Comparison of ENCODE assay signal across 23 mouse cellular contexts in genomic region chr10:64636760-64637159, GRCm38 (mm10).
DNase-seq lines count a peak whose midpoint lies in the region; ATAC-seq lines count a peak whose summit lies in the region.
"Had no signal": no experiment of that assay in that cellular context is flagged by ENCODE, and none has a peak within 500 bp of the region (broad histone marks: within the 10 kb centered on the region; RNA-seq: fewer than 3 reads in every experiment).

No protein-coding gene starts in this region.

- H3K4me2 ChIP-seq in neural tube, embryonic 11.5 days (ENCODE audit: low read depth), result no peak overlapping the region
- no peak overlapping the region for H3K4me2 ChIP-seq in forebrain, embryonic 12.5 days
- no peak overlapping the region for H3K4me2 ChIP-seq in heart, embryonic 12.5 days
- H3K4me2 ChIP-seq: embryonic facial prominence, embryonic 12.5 days; embryonic facial prominence, embryonic 15.5 days; forebrain, embryonic 15.5 days; hindbrain, embryonic 15.5 days had no signal

- WGBS in neural tube, embryonic 11.5 days, result 50% methylated on average over 5 of the region's 5 CpGs
- WGBS in forebrain, embryonic 12.5 days, result 19% methylated on average over 5 of the region's 5 CpGs
- 70% methylated on average over 5 of the region's 5 CpGs for WGBS in heart, embryonic 12.5 days

- no peak overlapping the region for H3K9ac ChIP-seq in neural tube, embryonic 11.5 days (ENCODE audit: low read length)
- no peak overlapping the region for H3K9ac ChIP-seq in forebrain, embryonic 12.5 days
- H3K9ac ChIP-seq in heart, embryonic 12.5 days, result no peak overlapping the region
- H3K9ac ChIP-seq: embryonic facial prominence, embryonic 12.5 days; embryonic facial prominence, embryonic 15.5 days; forebrain, embryonic 15.5 days; hindbrain, embryonic 15.5 days had no signal

- H3K9me3 ChIP-seq in neural tube, embryonic 11.5 days (ENCODE audit: control insufficient read depth, low read length), result no peaks in the 10 kb centered on the region
- no peaks in the 10 kb centered on the region for H3K9me3 ChIP-seq in forebrain, embryonic 12.5 days
- H3K9me3 ChIP-seq in heart, embryonic 12.5 days (replicated peaks), result no peaks in the 10 kb centered on the region
- H3K9me3 ChIP-seq: embryonic facial prominence, embryonic 12.5 days; embryonic facial prominence, embryonic 15.5 days; forebrain, embryonic 15.5 days; hindbrain, embryonic 10.5 days; hindbrain, embryonic 15.5 days had no signal

- H3K27me3 ChIP-seq in neural tube, embryonic 11.5 days (ENCODE audit: control insufficient read depth, insufficient read depth, low read length), result no peaks in the 10 kb centered on the region
- peaks cover 3% of the 10 kb centered on the region; the same call in 1 of the 2 replicates for H3K27me3 ChIP-seq in forebrain, embryonic 12.5 days
- no peaks in the 10 kb centered on the region for H3K27me3 ChIP-seq in heart, embryonic 12.5 days (replicated peaks)
- H3K27me3 ChIP-seq: embryonic facial prominence, embryonic 12.5 days; embryonic facial prominence, embryonic 15.5 days; forebrain, embryonic 15.5 days; hindbrain, embryonic 15.5 days had no signal

- H3K4me3 ChIP-seq in neural tube, embryonic 11.5 days (ENCODE audit: low read depth, low read length), result no peak overlapping the region
- H3K4me3 ChIP-seq in forebrain, embryonic 12.5 days (replicated peaks), result no peak overlapping the region
- no peak overlapping the region for H3K4me3 ChIP-seq in heart, embryonic 12.5 days
- H3K4me3 ChIP-seq: embryonic facial prominence, embryonic 12.5 days; embryonic facial prominence, embryonic 15.5 days; forebrain, embryonic 15.5 days; hindbrain, embryonic 10.5 days; hindbrain, embryonic 15.5 days had no signal

- peak; percentile 33; the same call in 1 of the 2 replicates for ATAC-seq in neural tube, embryonic 11.5 days (ENCODE audit: insufficient read depth, low FRiP score, low TSS enrichment)
- ATAC-seq in forebrain, embryonic 12.5 days (ENCODE audit: low FRiP score), result no peak
- ATAC-seq in monocyte, adult 5-6 weeks (replicated peaks; ENCODE audit: insufficient number of reproducible peaks, low FRiP score, low TSS enrichment, poor library complexity, severe bottlenecking), result no peak
- ATAC-seq in heart, embryonic 12.5 days (ENCODE audit: insufficient number of reproducible peaks, low FRiP score), result no peak
- ATAC-seq: CD4-positive, CD25-positive, alpha-beta regulatory T cell, adult 4 months; forebrain, embryonic 15.5 days; intestine, postnatal 0 days had no signal

- H3K4me1 ChIP-seq in neural tube, embryonic 11.5 days (ENCODE audit: control insufficient read depth, insufficient read depth, low read length), result no peaks in the 10 kb centered on the region
- H3K4me1 ChIP-seq in forebrain, embryonic 12.5 days, result no peaks in the 10 kb centered on the region
- no peaks in the 10 kb centered on the region for H3K4me1 ChIP-seq in heart, embryonic 12.5 days (replicated peaks)
- H3K4me1 ChIP-seq: embryonic facial prominence, embryonic 12.5 days; embryonic facial prominence, embryonic 15.5 days; forebrain, embryonic 15.5 days; hindbrain, embryonic 10.5 days; hindbrain, embryonic 15.5 days had no signal

- no peak overlapping the region for H3K27ac ChIP-seq in neural tube, embryonic 11.5 days (ENCODE audit: low read depth, low read length)
- H3K27ac ChIP-seq in forebrain, embryonic 12.5 days, result no peak overlapping the region
- H3K27ac ChIP-seq in heart, embryonic 12.5 days (ENCODE audit: poor library complexity, severe bottlenecking), result no peak overlapping the region
- H3K27ac ChIP-seq: embryonic facial prominence, embryonic 12.5 days; embryonic facial prominence, embryonic 15.5 days; forebrain, embryonic 15.5 days; hindbrain, embryonic 10.5 days; hindbrain, embryonic 15.5 days had no signal

- DNase-seq in neural tube, embryonic 11.5 days (ENCODE audit: low spot score), result peak; percentile 11
- no peak for DNase-seq in neural tube, embryonic 10.5 days (ENCODE audit: extremely low spot score, low spot score)
- peak; percentile 25 for DNase-seq in ZHBTc4 (ENCODE audit: low read depth, low spot score)
- peak; percentile 3 for DNase-seq in embryo, embryonic 11 days
- DNase-seq: adrenal gland, adult 2 months; adrenal gland, postnatal 14 days; cerebellum, adult 11-12 months; cerebellum, adult 8-10 months; cerebellum, postnatal 14 days; gastrocnemius, postnatal 25 days; heart, adult 18-20 months; heart, postnatal 36 days; kidney, adult 2 months had no signal

- H3K36me3 ChIP-seq in neural tube, embryonic 11.5 days (ENCODE audit: control insufficient read depth, insufficient read depth, low read length), result no peaks in the 10 kb centered on the region
- H3K36me3 ChIP-seq in forebrain, embryonic 12.5 days (replicated peaks), result no peaks in the 10 kb centered on the region
- no peaks in the 10 kb centered on the region for H3K36me3 ChIP-seq in heart, embryonic 12.5 days
- H3K36me3 ChIP-seq: embryonic facial prominence, embryonic 12.5 days; embryonic facial prominence, embryonic 15.5 days; forebrain, embryonic 15.5 days; hindbrain, embryonic 10.5 days; hindbrain, embryonic 15.5 days had no signal
